Mouse (Mus musculus): ENCODE data around the gene Txndc5. TPM values are rescaled to one million over a fixed set of nuclear protein-coding genes. Genes with fewer than 3 reads are reported as not detected.

The Txndc5 gene
- total and polyA plus RNA-seq, 2 experiments from 2014 or later = 78.8 to 111 TPM

GRCm38 (mm10) chr13:38506320-38506719 lies 22.3 kb downstream of the Txndc5 start:
- H3K9ac ChIP-seq (replicated peaks; ENCODE audit: low read depth, low read length) = no peak overlapping the region
- H3K4me1 ChIP-seq (ENCODE audit: control insufficient read depth, insufficient read depth) = no peaks in the 10 kb centered on the region
- no peak overlapping the region for H3K4me3 ChIP-seq (ENCODE audit: low read depth, low read length)
- peak; percentile 24 for DNase-seq (ENCODE audit: low spot score)
- peaks cover 86% of the 10 kb centered on the region for H3K36me3 ChIP-seq (replicated peaks; ENCODE audit: control insufficient read depth, insufficient read depth, low read length)
- H3K4me2 ChIP-seq (ENCODE audit: low read depth, low read length) = no peak overlapping the region
- H3K27ac ChIP-seq (ENCODE audit: low read depth) = no peak overlapping the region
- H3K9me3 ChIP-seq (replicated peaks; ENCODE audit: control insufficient read depth, low read length) = no peaks in the 10 kb centered on the region
- ATAC-seq (ENCODE audit: insufficient read depth, low read depth) = no peak
- 83% methylated on average over 8 of the region's 8 CpGs for WGBS
- no peaks in the 10 kb centered on the region for H3K27me3 ChIP-seq (ENCODE audit: control insufficient read depth, insufficient read depth, low read length)
- TF ChIP-seq EP300 (IDR thresholded peaks at IDR 0.05; ENCODE audit: low read depth) (no peak), CTCF (IDR thresholded peaks at IDR 0.05; ENCODE audit: low read depth) (peak; percentile 45)

DNA sequence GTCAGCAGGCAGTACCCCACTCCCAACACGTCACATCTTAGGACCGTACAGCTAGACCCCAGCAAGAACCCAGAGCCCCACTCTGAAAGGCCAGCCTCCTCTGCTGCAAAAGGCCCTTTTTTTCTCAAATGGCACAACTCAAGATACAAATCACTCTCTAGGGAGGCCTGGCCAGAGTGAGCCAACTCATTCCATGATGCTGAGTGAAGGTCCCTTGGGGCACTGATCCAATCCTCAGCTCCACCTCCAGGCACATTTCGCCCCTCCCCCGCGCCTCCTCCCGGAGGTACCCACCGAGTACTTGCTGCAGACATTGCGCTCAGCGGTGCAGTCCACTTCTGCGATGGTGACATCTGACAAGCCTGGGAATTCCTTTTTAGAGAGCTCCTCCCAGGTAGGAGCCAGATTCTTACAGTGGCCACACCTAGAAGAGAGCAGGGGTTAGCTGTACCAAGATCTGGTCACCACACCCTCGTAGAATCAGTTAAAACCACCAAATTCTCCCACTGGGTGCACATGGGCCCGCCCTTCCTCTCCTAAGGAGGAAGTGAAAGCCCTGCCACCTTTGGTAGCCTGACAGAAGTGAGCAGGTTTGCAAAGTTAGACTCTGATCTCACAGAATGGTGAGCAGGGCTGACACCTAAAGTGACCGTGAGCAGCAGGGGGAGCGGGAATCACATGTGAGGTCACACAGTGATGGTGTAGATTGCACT lies 25.3 kb downstream of the Txndc5 start:
- Histone ChIP-seq H3K4me1 (ENCODE audit: control insufficient read depth, insufficient read depth) (no peaks in the 10 kb centered on the region), H3K27me3 (ENCODE audit: control insufficient read depth, insufficient read depth, low read length) (no peaks in the 10 kb centered on the region), H3K4me2 (ENCODE audit: low read depth, low read length) (no peak overlapping the region), H3K9ac (replicated peaks; ENCODE audit: low read depth, low read length) (no peak overlapping the region), H3K36me3 (replicated peaks; ENCODE audit: control insufficient read depth, insufficient read depth, low read length) (peaks cover 87% of the 10 kb centered on the region), H3K9me3 (replicated peaks; ENCODE audit: control insufficient read depth, low read length) (no peaks in the 10 kb centered on the region), H3K27ac (ENCODE audit: low read depth) (no peak overlapping the region), H3K4me3 (ENCODE audit: low read depth, low read length) (no peak overlapping the region)
- no peak for ATAC-seq (ENCODE audit: insufficient read depth, low read depth)
- no peak for TF ChIP-seq EP300 (IDR thresholded peaks at IDR 0.05; ENCODE audit: low read depth)
- WGBS = 66% methylated on average over 14 of the region's 14 CpGs
- no peak for DNase-seq (ENCODE audit: low spot score)

DNA sequence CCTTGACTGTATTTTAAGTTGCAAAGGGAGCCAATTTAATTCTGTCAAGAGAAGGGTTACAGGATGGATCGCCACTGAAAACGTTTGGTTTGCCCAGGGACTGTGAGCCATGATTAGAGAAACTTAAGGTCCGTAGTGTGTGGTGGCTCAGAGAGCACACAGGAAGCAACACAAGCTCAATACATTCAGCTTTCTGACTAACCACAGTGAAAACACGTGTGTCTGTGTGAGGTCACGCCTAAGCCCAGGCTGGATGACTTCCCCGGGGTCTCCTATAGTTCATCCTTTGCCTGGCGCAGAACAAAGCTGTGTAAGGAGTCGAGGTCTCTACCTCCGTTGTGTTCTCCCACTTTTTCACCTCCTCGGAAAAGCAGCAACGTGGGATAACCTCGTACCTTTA lies 27.3 kb downstream of the Txndc5 start:
- ATAC-seq (ENCODE audit: insufficient read depth, low read depth) = no peak
- 86% methylated on average over 12 of the region's 12 CpGs for WGBS

DNA sequence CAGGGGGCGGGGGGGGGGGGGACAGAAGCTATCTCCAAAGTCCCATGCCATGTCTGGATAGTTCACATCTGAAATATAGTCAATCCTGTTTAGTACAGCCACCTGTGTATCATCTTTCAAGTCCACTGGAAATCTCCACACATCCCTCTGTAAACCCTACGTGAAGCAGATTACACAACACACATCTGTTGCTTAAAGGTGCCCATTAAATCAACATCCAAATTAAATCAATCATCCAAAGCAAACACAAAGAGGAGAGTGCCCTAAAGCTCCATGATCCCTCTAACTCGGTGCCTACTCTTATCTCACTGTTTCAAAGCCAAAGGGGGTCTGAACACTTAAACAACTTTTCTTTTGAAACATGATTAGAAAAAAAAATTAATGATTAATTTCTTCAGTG lies 31.9 kb downstream of the Txndc5 start:
- no peak for ATAC-seq (ENCODE audit: insufficient read depth, low read depth)
- Histone ChIP-seq H3K4me3 (ENCODE audit: low read depth, low read length) (no peak overlapping the region), H3K27ac (ENCODE audit: low read depth) (no peak overlapping the region), H3K36me3 (replicated peaks; ENCODE audit: control insufficient read depth, insufficient read depth, low read length) (peaks cover 26% of the 10 kb centered on the region), H3K4me2 (ENCODE audit: low read depth, low read length) (no peak overlapping the region), H3K27me3 (ENCODE audit: control insufficient read depth, insufficient read depth, low read length) (no peaks in the 10 kb centered on the region), H3K9ac (replicated peaks; ENCODE audit: low read depth, low read length) (no peak overlapping the region), H3K4me1 (ENCODE audit: control insufficient read depth, insufficient read depth) (no peaks in the 10 kb centered on the region), H3K9me3 (replicated peaks; ENCODE audit: control insufficient read depth, low read length) (peaks cover 3% of the 10 kb centered on the region; the same call in 1 of the 2 replicates)
- WGBS = 50% methylated on average over 3 of the region's 3 CpGs
- no peak for DNase-seq (ENCODE audit: low spot score)
- TF ChIP-seq CTCF (IDR thresholded peaks at IDR 0.05; ENCODE audit: low read depth) (no peak), EP300 (IDR thresholded peaks at IDR 0.05; ENCODE audit: low read depth) (no peak)

More for the DNA sequence above, 27.3 kb downstream of the Txndc5 start:
- peaks cover 70% of the 10 kb centered on the region for H3K36me3 ChIP-seq (replicated peaks; ENCODE audit: control insufficient read depth, insufficient read depth, low read length)
- H3K4me1 ChIP-seq (ENCODE audit: control insufficient read depth, insufficient read depth) = no peaks in the 10 kb centered on the region
- no peak for DNase-seq (ENCODE audit: low spot score)
- H3K9me3 ChIP-seq (replicated peaks; ENCODE audit: control insufficient read depth, low read length) = no peaks in the 10 kb centered on the region
- no peak overlapping the region for H3K4me3 ChIP-seq (ENCODE audit: low read depth, low read length)
- TF ChIP-seq EP300 (IDR thresholded peaks at IDR 0.05; ENCODE audit: low read depth) (no peak), CTCF (IDR thresholded peaks at IDR 0.05; ENCODE audit: low read depth) (no peak)
- H3K4me2 ChIP-seq (ENCODE audit: low read depth, low read length) = no peak overlapping the region
- no peak overlapping the region for H3K27ac ChIP-seq (ENCODE audit: low read depth)
- no peaks in the 10 kb centered on the region for H3K27me3 ChIP-seq (ENCODE audit: control insufficient read depth, insufficient read depth, low read length)
- H3K9ac ChIP-seq (replicated peaks; ENCODE audit: low read depth, low read length) = no peak overlapping the region

GRCm38 (mm10) chr13:38486767-38487166 lies 41.9 kb downstream of the Txndc5 start:
- Histone ChIP-seq H3K4me1 (ENCODE audit: control insufficient read depth, insufficient read depth) (no peaks in the 10 kb centered on the region), H3K27me3 (ENCODE audit: control insufficient read depth, insufficient read depth, low read length) (no peaks in the 10 kb centered on the region), H3K9ac (replicated peaks; ENCODE audit: low read depth, low read length) (no peak overlapping the region), H3K4me3 (ENCODE audit: low read depth, low read length) (no peak overlapping the region), H3K4me2 (ENCODE audit: low read depth, low read length) (no peak overlapping the region), H3K9me3 (replicated peaks; ENCODE audit: control insufficient read depth, low read length) (no peaks in the 10 kb centered on the region), H3K27ac (ENCODE audit: low read depth) (no peak overlapping the region), H3K36me3 (replicated peaks; ENCODE audit: control insufficient read depth, insufficient read depth, low read length) (no peaks in the 10 kb centered on the region)
- DNase-seq (ENCODE audit: low spot score) = no peak
- TF ChIP-seq CTCF (IDR thresholded peaks at IDR 0.05; ENCODE audit: low read depth) (no peak), EP300 (IDR thresholded peaks at IDR 0.05; ENCODE audit: low read depth) (no peak)
- ATAC-seq (ENCODE audit: insufficient read depth, low read depth) = no peak
- WGBS = 84% methylated on average over 6 of the region's 6 CpGs

DNA sequence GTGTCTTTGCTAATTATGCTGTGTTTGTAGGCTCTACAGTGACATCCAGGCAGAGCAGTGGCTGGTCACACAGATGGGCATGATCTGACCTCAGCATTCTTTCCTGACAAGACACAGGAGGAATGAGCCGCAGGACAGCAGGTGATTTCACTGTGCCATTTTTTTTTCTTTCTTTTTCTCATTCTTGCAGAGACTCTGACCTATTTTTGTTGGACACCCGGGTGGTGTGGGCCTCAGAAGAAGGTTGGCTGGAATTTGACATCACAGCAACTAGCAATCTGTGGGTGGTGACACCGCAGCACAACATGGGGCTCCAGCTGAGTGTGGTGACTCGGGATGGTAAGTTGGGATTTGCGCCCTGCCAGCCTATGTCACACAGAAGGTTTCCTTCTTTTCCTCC lies 43.9 kb downstream of the Txndc5 start:
- no peak for ATAC-seq (ENCODE audit: insufficient read depth, low read depth)
- Histone ChIP-seq H3K4me1 (ENCODE audit: control insufficient read depth, insufficient read depth) (peaks cover 9% of the 10 kb centered on the region; the same call in 1 of the 2 replicates), H3K4me2 (ENCODE audit: low read depth, low read length) (no peak overlapping the region), H3K27me3 (ENCODE audit: control insufficient read depth, insufficient read depth, low read length) (no peaks in the 10 kb centered on the region), H3K9ac (replicated peaks; ENCODE audit: low read depth, low read length) (no peak overlapping the region), H3K36me3 (replicated peaks; ENCODE audit: control insufficient read depth, insufficient read depth, low read length) (no peaks in the 10 kb centered on the region), H3K27ac (ENCODE audit: low read depth) (no peak overlapping the region), H3K9me3 (replicated peaks; ENCODE audit: control insufficient read depth, low read length) (no peaks in the 10 kb centered on the region), H3K4me3 (ENCODE audit: low read depth, low read length) (no peak overlapping the region)
- WGBS = 72% methylated on average over 5 of the region's 5 CpGs
- TF ChIP-seq EP300 (IDR thresholded peaks at IDR 0.05; ENCODE audit: low read depth) (no peak), CTCF (IDR thresholded peaks at IDR 0.05; ENCODE audit: low read depth) (no peak)
- DNase-seq (ENCODE audit: low spot score) = no peak
